Mouse (Mus musculus) erythroblast, embryonic 14.5 days (primary cell): Measurements from ENCODE around the gene Serpina10.

Source experiments
- GATA1 ChIP-seq: IDR thresholded peaks from 2 replicates; pipeline ENCODE4 v1.6.1; 2012; ENCODE audit warnings: low read length, inconsistent platforms, mixed read lengths
- TAL1 ChIP-seq: IDR thresholded peaks from 3 replicates; pipeline ENCODE4 v1.6.1; 2012; ENCODE audit warnings: low read length, inconsistent platforms, mixed read lengths

GRCm38 (mm10) chr12:103657991-103658390 lies 26.7 kb upstream of the Serpina10 start:
- no peak for TF ChIP-seq TAL1
- no peak for TF ChIP-seq GATA1
